Mouse (Mus musculus) heart, postnatal 0 days (tissue): ENCODE data around the gene Dip2b. TPM values are rescaled to one million over a fixed set of nuclear protein-coding genes. Genes with fewer than 3 reads are reported as not detected.

ENCODE experiments used
- ATAC-seq: fragments of 200-750 bp; cut with Nextera tagmentation; 2 replicates; pipeline ENCODE4 v1.8.0; 2017; ENCODE audit warnings: low read depth, moderate number of reproducible peaks, moderate library complexity; ENCODE audit not compliant: insufficient read depth
- DNase-seq: peaks from one replicate; pipeline ENCODE4 v3.0.0-alpha.2; 2016; ENCODE audit warnings: low spot score
- H3K27ac ChIP-seq: fragments of 300-500 bp; sonication (generic); 2 replicates; pipeline ENCODE4 v1.5.1; 2014; ENCODE audit warnings: low read depth, mild to moderate bottlenecking
- H3K27me3 ChIP-seq: fragments of 300-500 bp; sonication (generic); 2 replicates; pipeline ENCODE4 v1.6.1; 2014; ENCODE audit warnings: low read length, mixed read lengths; ENCODE audit not compliant: control insufficient read depth, insufficient read depth
- H3K36me3 ChIP-seq: fragments of 300-500 bp; sonication (generic); replicated peaks from 2 replicates; pipeline ENCODE4 v1.6.1; 2014; ENCODE audit warnings: low read length, mixed read lengths; ENCODE audit not compliant: control insufficient read depth, insufficient read depth
- H3K4me1 ChIP-seq: fragments of 300-500 bp; sonication (generic); 2 replicates; pipeline ENCODE4 v1.6.1; 2014; ENCODE audit warnings: antibody characterized with exemption; ENCODE audit not compliant: control insufficient read depth, insufficient read depth
- H3K4me2 ChIP-seq: fragments of 300-500 bp; sonication (generic); 2 replicates; pipeline ENCODE4 v1.6.1; 2014; ENCODE audit warnings: low read depth, mild to moderate bottlenecking, low read length, moderate library complexity
- H3K4me3 ChIP-seq: fragments of 300-500 bp; sonication (generic); 2 replicates; pipeline ENCODE4 v1.5.1; 2014; ENCODE audit warnings: low read depth, low read length
- H3K9ac ChIP-seq: fragments of 300-500 bp; sonication (generic); replicated peaks from 2 replicates; pipeline ENCODE4 v1.6.1; 2014; ENCODE audit warnings: low read depth, low read length, mixed read lengths
- H3K9me3 ChIP-seq: fragments of 300-500 bp; sonication (generic); replicated peaks from 2 replicates; pipeline ENCODE4 v1.6.1; 2016; ENCODE audit warnings: low read length; ENCODE audit not compliant: control insufficient read depth
- CTCF ChIP-seq: IDR thresholded peaks from 2 replicates; pipeline ENCODE4 v1.5.1; 2016; ENCODE audit warnings: antibody characterized with exemption, control low read depth, low read depth
- EP300 ChIP-seq: IDR thresholded peaks from 2 replicates; pipeline ENCODE4 v1.6.1; 2016; ENCODE audit warnings: antibody characterized with exemption, low read depth
- WGBS: fragments of 180-500 bp; shearing (Covaris S2); extraction: QIAGEN DNeasy Blood & Tissue Kit; methylation state at CpG from one replicate; pipeline ENCODE4 v1.1.7; 2014; 5-methylcytosine and 5-hydroxymethylcytosine counted together
- polyA plus RNA-seq: library from polyadenylated mRNA; unstranded; fragments of >200 nt; fragmentation: Nextera tagmentation; extraction: Ambion mirVana; gene quantifications from 2 replicates; pipeline ENCODE4 v1.2.1, GENCODE M21; 2015
- total RNA-seq: library from RNA; depleted of rRNA; stranded (reverse); fragments of >200 nt; gene quantifications from 2 replicates; pipeline ENCODE4 v1.2.3, GENCODE M21; 2014; ENCODE audit warnings: low replicate concordance; rRNA removed

Dip2b gene
- total RNA-seq (24.0 and 24.8 TPM in 2 replicates), polyA plus RNA-seq (8.8 and 9.7 TPM in 2 replicates)

GRCm38 (mm10) chr15:100038470-100038971 is at the start of gene Dip2b:
Gene Dip2b (plus strand): TSS chr15:100038664.
- peak within 1 kb of the TSS; percentile 99 for H3K27ac ChIP-seq
- DNase-seq (peak; percentile 93), ATAC-seq (peak; percentile 89)
- no peaks in the 10 kb centered on the region for H3K9me3 ChIP-seq
- peak within 1 kb of the TSS; percentile 96 for H3K4me3 ChIP-seq
- peaks cover 20% of the 10 kb centered on the region; the same call in 1 of the 2 replicates for H3K4me1 ChIP-seq
- under 1% methylated on average over 54 of the region's 68 CpGs for WGBS
- peak within 1 kb of the TSS; percentile 99 for H3K9ac ChIP-seq
- peak within 1 kb of the TSS; percentile 69 for H3K4me2 ChIP-seq
- TF ChIP-seq EP300 (no peak), CTCF (peak; percentile 92)
- H3K36me3 ChIP-seq, result no peaks in the 10 kb centered on the region
- H3K27me3 ChIP-seq, result no peaks in the 10 kb centered on the region

- no peaks in the 10 kb centered on the region for H3K4me1 ChIP-seq
- ATAC-seq (no peak), DNase-seq (no peak)
- no peak overlapping the region for H3K4me2 ChIP-seq
- H3K9ac ChIP-seq, result no peak overlapping the region
- H3K36me3 ChIP-seq, result peaks cover 75% of the 10 kb centered on the region
- no peak for TF ChIP-seq CTCF
- no peak for TF ChIP-seq EP300
- H3K4me3 ChIP-seq, result no peak overlapping the region
- 95% methylated on average over 1 of the region's 1 CpGs for WGBS
- H3K9me3 ChIP-seq, result no peaks in the 10 kb centered on the region
- H3K27ac ChIP-seq, result no peak overlapping the region
- no peaks in the 10 kb centered on the region for H3K27me3 ChIP-seq
Measured at GRCm38 (mm10) chr15:99993100-99993499, 45.4 kb upstream of the Dip2b start.

- no peak for DNase-seq
- no peak overlapping the region for H3K27ac ChIP-seq
- ATAC-seq, result no peak
- H3K4me2 ChIP-seq, result no peak overlapping the region
- no peak overlapping the region for H3K9ac ChIP-seq
- WGBS, result 94% methylated on average over 6 of the region's 6 CpGs
- no peak overlapping the region for H3K4me3 ChIP-seq
- H3K27me3 ChIP-seq, result no peaks in the 10 kb centered on the region
- no peaks in the 10 kb centered on the region for H3K4me1 ChIP-seq
- H3K9me3 ChIP-seq, result no peaks in the 10 kb centered on the region
- H3K36me3 ChIP-seq, result peaks cover 71% of the 10 kb centered on the region
- TF ChIP-seq EP300, result no peak
- TF ChIP-seq CTCF, result no peak
Measured at GRCm38 (mm10) chr15:99997114-99997804, 41.2 kb upstream of the Dip2b start.

- ATAC-seq, result no peak
- Histone ChIP-seq H3K27ac (no peak overlapping the region), H3K4me3 (no peak overlapping the region), H3K4me1 (no peaks in the 10 kb centered on the region), H3K4me2 (no peak overlapping the region), H3K36me3 (peaks cover 74% of the 10 kb centered on the region), H3K27me3 (no peaks in the 10 kb centered on the region), H3K9me3 (no peaks in the 10 kb centered on the region), H3K9ac (no peak overlapping the region)
- no peak for DNase-seq
- WGBS, result 92% methylated on average over 1 of the region's 1 CpGs
- TF ChIP-seq CTCF (no peak), EP300 (no peak)
Measured at GRCm38 (mm10) chr15:99999390-99999789, 39.1 kb upstream of the Dip2b start.

GRCm38 (mm10) chr15:100004677-100005273 is 33.7 kb upstream of the Dip2b start:
- Histone ChIP-seq H3K27ac (no peak overlapping the region), H3K9ac (no peak overlapping the region), H3K27me3 (no peaks in the 10 kb centered on the region), H3K4me3 (no peak overlapping the region), H3K9me3 (no peaks in the 10 kb centered on the region), H3K4me2 (no peak overlapping the region), H3K4me1 (no peaks in the 10 kb centered on the region), H3K36me3 (peaks cover 80% of the 10 kb centered on the region)
- ATAC-seq, result no peak
- DNase-seq, result no peak
- WGBS, result 81% methylated on average over 7 of the region's 7 CpGs
- TF ChIP-seq CTCF, result no peak
- TF ChIP-seq EP300, result no peak
